Mouse (Mus musculus) forebrain, embryonic 16.5 days (tissue): ENCODE results near the gene Aprt. TPM values are rescaled to one million over a fixed set of nuclear protein-coding genes. Genes with fewer than 3 reads are reported as not detected.

ENCODE experiments used
- ATAC-seq: fragments of 200-750 bp; cut with Nextera tagmentation; 2 replicates; pipeline ENCODE4 v1.8.0; 2017; ENCODE audit warnings: mild to moderate bottlenecking, moderate library complexity
- H3K27ac ChIP-seq: fragments of 300-500 bp; sonication (generic); 2 replicates; pipeline ENCODE4 v1.5.1; 2014; ENCODE audit warnings: low read length, control low read depth
- H3K27me3 ChIP-seq: fragments of 300-500 bp; sonication (generic); replicated peaks from 2 replicates; pipeline ENCODE4 v1.6.1; 2014; ENCODE audit warnings: low read length; ENCODE audit not compliant: control insufficient read depth, insufficient read depth
- H3K36me3 ChIP-seq: fragments of 300-500 bp; sonication (generic); 2 replicates; pipeline ENCODE4 v1.6.1; 2014; ENCODE audit not compliant: control insufficient read depth, insufficient read depth
- H3K4me1 ChIP-seq: fragments of 300-500 bp; sonication (generic); replicated peaks from 2 replicates; pipeline ENCODE4 v1.6.1; 2014; ENCODE audit warnings: low read length; ENCODE audit not compliant: control insufficient read depth, insufficient read depth
- H3K4me2 ChIP-seq: fragments of 300-500 bp; sonication (generic); 2 replicates; pipeline ENCODE4 v1.6.1; 2014; ENCODE audit warnings: mild to moderate bottlenecking, low read length, control low read depth
- H3K4me3 ChIP-seq: fragments of 300-500 bp; sonication (generic); replicated peaks from 2 replicates; pipeline ENCODE4 v1.5.1; 2014; ENCODE audit warnings: mild to moderate bottlenecking, low read length, control low read depth
- H3K9ac ChIP-seq: fragments of 300-500 bp; sonication (generic); replicated peaks from 2 replicates; pipeline ENCODE4 v1.6.1; 2014; ENCODE audit warnings: low read depth, low read length, control low read depth
- H3K9me3 ChIP-seq: fragments of 300-500 bp; sonication (generic); 2 replicates; pipeline ENCODE4 v1.6.1; 2016; ENCODE audit warnings: low read length; ENCODE audit not compliant: control insufficient read depth
- whole genome bisulfite sequencing: fragments of 180-500 bp; shearing (Covaris S2); extraction: QIAGEN DNeasy Blood & Tissue Kit; methylation state at CpG from one replicate; pipeline ENCODE4 v1.1.7; 2014; 5-methylcytosine and 5-hydroxymethylcytosine counted together
- polyA plus RNA-seq: library from polyadenylated mRNA; unstranded; fragments of >200 nt; fragmentation: Nextera tagmentation; extraction: Ambion mirVana; gene quantifications from 2 replicates; pipeline ENCODE4 v1.2.1, GENCODE M21; 2015

Aprt gene
- polyA plus RNA-seq, 1 experiment from 2014 or later = 204 TPM

GRCm38 (mm10) chr8:122569996-122570395 is 6.7 kb downstream of the Aprt start:
- no peaks in the 10 kb centered on the region for H3K36me3 ChIP-seq
- ATAC-seq = no peak
- no peaks in the 10 kb centered on the region for H3K27me3 ChIP-seq
- peaks cover 23% of the 10 kb centered on the region for H3K4me1 ChIP-seq
- no peak overlapping the region for H3K27ac ChIP-seq
- no peaks in the 10 kb centered on the region for H3K9me3 ChIP-seq
- H3K4me2 ChIP-seq = no peak overlapping the region
- H3K4me3 ChIP-seq = no peak overlapping the region
- no peak overlapping the region for H3K9ac ChIP-seq
- 95% methylated on average over 16 of the region's 16 CpGs for WGBS

GRCm38 (mm10) chr8:122569329-122569728 is 7.4 kb downstream of the Aprt start:
- H3K4me3 ChIP-seq = peak overlapping the region; percentile 89
- H3K9ac ChIP-seq = no peak overlapping the region
- H3K27me3 ChIP-seq = no peaks in the 10 kb centered on the region
- H3K36me3 ChIP-seq = no peaks in the 10 kb centered on the region
- H3K27ac ChIP-seq = no peak overlapping the region
- H3K4me1 ChIP-seq = peaks cover 22% of the 10 kb centered on the region
- WGBS = 53% methylated on average over 9 of the region's 9 CpGs
- no peak for ATAC-seq
- H3K9me3 ChIP-seq = no peaks in the 10 kb centered on the region
- H3K4me2 ChIP-seq = peak overlapping the region; percentile 72

DNA sequence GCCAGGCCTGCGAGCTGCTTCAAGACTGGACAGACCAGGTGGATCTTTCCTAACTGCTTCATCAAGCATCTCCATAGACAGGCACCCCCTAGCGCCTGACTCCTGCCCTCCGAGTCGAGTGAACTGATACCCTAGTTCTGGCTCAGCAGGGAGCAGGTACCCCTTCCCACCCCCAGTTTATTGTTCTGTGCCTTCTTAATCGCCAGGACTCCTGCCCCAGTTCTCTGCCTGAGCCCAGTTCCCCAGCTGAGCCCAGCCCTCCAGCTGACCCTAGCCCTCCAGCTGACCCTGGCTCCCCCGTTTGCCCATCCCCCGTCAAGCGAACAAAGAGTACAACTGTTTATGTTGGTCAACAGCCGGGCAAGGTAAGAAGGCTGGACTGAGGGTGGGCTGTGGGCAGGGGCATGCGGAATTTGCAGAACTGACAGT is 7.8 kb downstream of the Aprt start:
- H3K9ac ChIP-seq = 0 out of 2 replicates have a peak overlapping the region, but pooled peaks have one; percentile 29
- 10% methylated on average over 10 of the region's 10 CpGs for WGBS

GRCm38 (mm10) chr8:122568109-122568504 is 8.6 kb downstream of the Aprt start:
- Histone ChIP-seq H3K4me3 (peak overlapping the region; percentile 89), H3K9ac (peak overlapping the region; percentile 69), H3K4me2 (peak overlapping the region; percentile 72), H3K36me3 (no peaks in the 10 kb centered on the region), H3K27me3 (no peaks in the 10 kb centered on the region), H3K9me3 (no peaks in the 10 kb centered on the region), H3K27ac (peak overlapping the region; percentile 36; the same call in 1 of the 2 replicates), H3K4me1 (peaks cover 22% of the 10 kb centered on the region)
- WGBS = under 1% methylated on average over 34 of the region's 34 CpGs
- ATAC-seq = peak; percentile 57

More for the DNA sequence above, 7.8 kb downstream of the Aprt start:
- ATAC-seq = no peak
- peak overlapping the region; percentile 72 for H3K4me2 ChIP-seq
- no peaks in the 10 kb centered on the region for H3K9me3 ChIP-seq
- no peaks in the 10 kb centered on the region for H3K36me3 ChIP-seq
- peak overlapping the region; percentile 89 for H3K4me3 ChIP-seq
- no peak overlapping the region for H3K27ac ChIP-seq
- peaks cover 22% of the 10 kb centered on the region for H3K4me1 ChIP-seq
- no peaks in the 10 kb centered on the region for H3K27me3 ChIP-seq

DNA sequence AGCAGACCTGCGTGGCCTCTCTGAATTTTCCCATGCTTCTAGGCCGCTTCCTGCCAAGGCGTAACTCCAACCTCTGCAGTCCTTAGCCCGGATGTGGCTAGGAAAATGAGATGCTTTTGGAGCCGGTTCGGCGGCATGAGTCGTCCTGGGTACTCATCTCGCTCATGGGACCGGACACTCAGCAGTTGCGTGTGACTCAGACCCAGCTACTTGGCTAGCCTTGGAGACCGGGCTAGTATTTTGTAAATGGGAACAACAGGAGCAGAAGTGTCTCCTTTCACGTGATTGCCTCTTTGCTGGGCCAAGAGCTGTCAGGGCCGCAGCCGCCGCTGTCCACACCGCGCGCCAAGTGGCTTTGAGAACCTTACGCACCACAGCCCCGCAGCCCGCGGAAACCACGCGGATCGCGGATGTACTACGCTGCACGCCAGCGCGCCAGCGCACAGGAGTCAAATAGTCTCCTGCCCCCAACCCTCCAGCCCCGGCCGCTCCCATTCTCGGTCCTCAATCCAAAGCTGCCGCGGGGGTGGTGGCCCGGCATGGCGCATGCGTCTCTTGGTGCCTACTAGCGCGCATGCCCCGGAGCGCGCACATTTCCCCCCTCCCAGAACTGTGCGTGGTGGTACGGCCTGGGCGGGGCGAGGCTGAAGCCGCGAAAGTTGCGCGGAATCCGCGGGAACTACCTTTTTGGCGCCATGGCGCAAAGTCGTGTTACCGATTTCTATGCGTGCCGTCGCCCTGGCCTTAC is 9.2 kb downstream of the Aprt start, which contains the start of gene Cdt1:
Gene Cdt1, plus strand, starts transcription at position 655 of the 748 bp plus-strand sequence.
- ATAC-seq = peak; percentile 98
- Histone ChIP-seq H3K36me3 (no peaks in the 10 kb centered on the region), H3K9ac (peak within 1 kb of the TSS; percentile 75), H3K27ac (peak within 1 kb of the TSS; percentile 82), H3K4me1 (peaks cover 19% of the 10 kb centered on the region), H3K4me3 (peak within 1 kb of the TSS; percentile 89), H3K4me2 (peak within 1 kb of the TSS; percentile 72), H3K9me3 (no peaks in the 10 kb centered on the region), H3K27me3 (no peaks in the 10 kb centered on the region)
- WGBS = under 1% methylated on average over 61 of the region's 62 CpGs

DNA sequence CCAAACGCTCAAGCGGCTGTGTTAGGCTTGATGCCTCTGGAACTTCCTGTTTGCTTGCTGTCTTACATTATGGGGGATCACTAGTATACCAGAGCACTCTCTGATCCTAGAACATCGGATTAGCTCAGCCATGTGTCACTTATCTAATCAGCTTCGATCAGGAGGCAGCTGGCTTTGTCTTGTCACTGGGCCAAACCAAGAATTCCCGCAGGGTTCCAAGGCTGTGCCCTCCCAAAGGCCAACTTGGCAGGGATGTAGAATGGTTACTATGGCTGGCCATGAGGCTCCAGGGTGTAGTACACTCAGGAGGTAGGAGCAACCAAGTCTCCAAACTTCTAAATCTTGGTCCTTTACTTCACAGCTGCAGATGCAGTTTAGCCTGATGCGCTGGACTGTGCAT is 9.9 kb downstream of the Aprt start:
- no peaks in the 10 kb centered on the region for H3K36me3 ChIP-seq
- peaks cover 19% of the 10 kb centered on the region for H3K4me1 ChIP-seq
- peak overlapping the region; percentile 82; the same call in 1 of the 2 replicates for H3K27ac ChIP-seq
- 19% methylated on average over 6 of the region's 6 CpGs for WGBS
- H3K27me3 ChIP-seq = no peaks in the 10 kb centered on the region
- peak overlapping the region; percentile 75 for H3K9ac ChIP-seq
- H3K9me3 ChIP-seq = no peaks in the 10 kb centered on the region
- no peak for ATAC-seq
- H3K4me2 ChIP-seq = peak overlapping the region; percentile 72
- H3K4me3 ChIP-seq = peak overlapping the region; percentile 89

DNA sequence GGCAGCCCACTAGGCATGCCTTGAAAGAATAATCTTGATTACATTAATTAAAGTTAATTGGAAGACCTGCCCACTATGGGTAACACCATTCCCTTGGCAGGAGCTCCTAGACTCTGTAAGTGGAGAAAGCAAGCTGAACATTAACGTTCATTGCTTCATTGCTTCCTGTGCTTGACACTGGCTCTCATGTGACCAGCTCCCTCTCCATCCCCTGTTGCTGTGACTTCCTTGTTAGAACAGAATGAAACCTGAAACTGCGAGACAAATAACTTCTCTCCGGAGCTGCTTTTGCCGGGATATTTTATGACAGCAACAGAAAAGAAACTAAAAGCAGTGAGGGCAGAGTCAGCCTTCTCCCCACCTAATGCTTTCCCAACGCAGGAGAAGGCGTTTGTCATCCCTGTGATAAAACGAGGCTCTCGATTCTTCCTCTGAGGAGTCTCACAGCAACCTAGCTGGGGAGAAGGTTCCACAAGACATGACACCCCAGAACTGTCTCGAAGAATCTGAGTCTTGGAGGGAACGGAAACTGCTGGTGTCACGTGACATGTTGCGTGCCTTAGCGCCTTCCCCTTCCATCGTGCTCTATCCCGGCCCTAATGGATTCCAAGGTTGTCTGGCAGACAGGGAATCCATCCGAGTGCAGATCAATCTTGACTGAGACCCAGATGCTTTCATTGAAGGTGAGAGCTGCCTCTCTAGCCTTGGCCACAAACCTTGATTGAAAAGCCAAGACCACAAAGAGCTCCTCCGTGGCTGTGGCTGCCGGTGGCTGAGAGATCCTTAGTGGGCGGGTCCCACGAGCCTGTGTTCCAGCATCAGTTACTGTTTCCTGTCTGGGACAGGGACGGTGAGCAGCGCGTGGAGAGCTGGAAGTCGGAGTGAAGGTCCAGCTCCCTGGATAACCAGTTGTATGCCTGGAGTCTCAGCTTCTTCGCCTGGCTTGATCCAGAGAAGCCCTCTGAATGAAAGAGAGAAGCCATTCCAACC is 12.1 kb downstream of the Aprt start:
- no peak overlapping the region for H3K4me3 ChIP-seq
- no peak for ATAC-seq
- no peaks in the 10 kb centered on the region for H3K36me3 ChIP-seq
- 89% methylated on average over 25 of the region's 25 CpGs for WGBS
- no peaks in the 10 kb centered on the region for H3K9me3 ChIP-seq
- no peak overlapping the region for H3K9ac ChIP-seq
- no peak overlapping the region for H3K27ac ChIP-seq
- no peak overlapping the region for H3K4me2 ChIP-seq
- H3K27me3 ChIP-seq = no peaks in the 10 kb centered on the region
- peaks cover 19% of the 10 kb centered on the region for H3K4me1 ChIP-seq

- Histone ChIP-seq H3K27ac (no peak overlapping the region), H3K36me3 (no peaks in the 10 kb centered on the region), H3K4me3 (no peak overlapping the region), H3K9me3 (no peaks in the 10 kb centered on the region), H3K4me1 (peaks cover under 1% of the 10 kb centered on the region), H3K4me2 (no peak overlapping the region), H3K27me3 (no peaks in the 10 kb centered on the region), H3K9ac (no peak overlapping the region)
- 79% methylated on average over 5 of the region's 5 CpGs for WGBS
- no peak for ATAC-seq
These were observed 15.5 kb downstream of the Aprt start for GRCm38 (mm10) chr8:122561199-122561598.
